Mouse (Mus musculus): ENCODE results near the gene Lrrc23.
"Not testable (repeated sequence)": the region's sequence is repeated elsewhere in the genome, so short reads cannot be mapped to it uniquely, and the experiment has no call there.

Lrrc23 gene

DNA sequence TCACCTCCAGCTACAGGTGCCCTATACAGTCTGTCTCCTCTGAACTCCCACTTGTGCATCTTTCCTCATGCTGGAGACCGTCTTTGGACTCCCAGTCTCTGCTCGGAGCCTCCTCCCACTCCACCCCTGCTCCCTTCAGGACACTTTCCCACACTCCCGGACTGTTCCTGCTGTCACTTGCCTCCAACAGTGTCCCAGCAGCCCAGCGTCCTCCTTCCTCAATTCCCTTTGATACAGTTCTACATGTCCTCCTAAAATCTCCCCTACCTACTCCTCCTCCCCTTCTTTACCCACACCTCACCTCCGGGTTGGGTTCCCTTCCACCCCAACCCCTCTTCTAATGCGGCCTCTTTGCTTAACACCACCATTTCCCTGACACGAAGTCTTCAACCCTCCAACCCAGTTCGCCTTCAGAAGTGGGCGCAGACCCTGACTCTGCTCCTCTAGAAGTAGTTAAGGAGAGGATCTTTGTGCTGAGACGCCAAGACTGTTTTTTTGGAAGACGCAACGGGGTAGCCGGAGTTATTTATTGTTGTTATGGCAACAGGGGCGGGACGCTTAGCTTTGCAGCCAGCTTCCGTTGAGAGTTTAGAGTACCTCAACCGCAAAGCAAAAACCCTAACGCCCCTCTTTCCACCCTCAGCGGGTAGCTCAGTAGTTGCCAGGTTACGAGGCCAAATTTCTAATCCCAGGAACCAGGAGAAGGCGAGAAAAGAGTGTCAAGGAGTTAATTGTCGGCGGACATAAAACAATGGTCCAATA is at the start of gene Lrrc23:
Lrrc23 (minus strand) TSS at position 506 of the 762 bp plus-strand sequence.
- no peak for DNase-seq (ENCODE audit: low spot score)

GRCm38 (mm10) chr6:124828101-124828592 is 48.6 kb upstream of the Lrrc23 start:
- DNase-seq (ENCODE audit: low spot score): peak; percentile 39

DNA sequence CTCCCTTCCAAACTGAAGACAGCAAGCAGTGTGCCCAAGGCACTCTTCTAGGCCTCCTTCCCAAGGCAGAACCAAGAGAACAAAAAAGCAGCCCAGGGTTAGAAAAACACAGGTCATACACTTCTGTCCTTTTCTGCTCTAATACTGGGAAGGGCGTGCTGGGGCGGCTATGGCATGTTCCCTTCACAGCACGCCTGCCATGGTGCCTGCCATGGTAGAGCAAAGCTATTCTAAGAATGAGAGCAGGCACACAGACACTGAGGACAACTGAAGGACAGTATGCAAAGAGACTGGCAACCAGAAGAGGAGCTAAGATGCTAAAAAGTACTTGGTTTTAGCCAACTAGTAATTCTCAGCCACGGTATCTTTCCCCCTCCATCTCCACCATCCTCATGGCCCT is 42.5 kb upstream of the Lrrc23 start:
- no peak for DNase-seq (ENCODE audit: low spot score)

- DNase-seq (ENCODE audit: low spot score): no peak
Observed at GRCm38 (mm10) chr6:124820891-124821290, 41.4 kb upstream of the Lrrc23 start.

DNA sequence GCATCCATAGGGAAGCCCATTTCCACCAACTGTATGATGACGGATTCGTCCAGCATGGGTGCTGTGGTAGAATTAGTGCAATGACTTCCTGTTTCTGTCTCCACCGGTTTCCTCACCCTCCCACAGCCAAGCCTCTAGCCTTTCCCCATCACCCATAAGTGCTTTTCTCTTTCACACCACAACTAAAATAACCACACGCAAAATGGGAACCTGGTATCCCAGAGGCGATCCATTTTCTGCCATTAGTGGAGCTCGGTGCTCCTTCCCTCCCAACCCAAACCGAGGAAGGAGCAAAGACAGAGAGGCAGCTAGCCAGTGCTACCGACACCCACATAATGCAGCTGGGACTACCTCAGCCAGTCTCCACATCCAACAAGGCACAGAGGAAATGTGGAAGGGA is 38.4 kb upstream of the Lrrc23 start:
- DNase-seq (ENCODE audit: low spot score): no peak

DNA sequence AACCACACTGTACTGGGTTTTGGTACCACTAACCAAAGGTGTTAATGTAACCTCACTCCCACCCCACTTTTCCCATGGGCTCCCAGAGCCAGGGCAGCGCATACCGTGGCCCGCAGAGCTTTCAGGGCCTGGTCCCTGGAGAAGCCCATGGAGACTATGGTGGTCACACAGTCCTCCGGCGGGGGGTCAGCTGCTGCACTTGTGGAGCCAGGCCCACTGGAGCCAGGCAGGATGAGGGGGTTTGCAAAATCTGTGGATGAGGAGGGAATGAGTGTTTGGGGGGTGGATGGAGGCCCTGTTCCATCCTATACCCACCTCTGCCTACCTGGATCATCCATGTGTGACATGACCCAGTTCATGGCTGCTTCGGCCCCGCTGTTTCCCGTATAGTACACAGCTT is 38.0 kb upstream of the Lrrc23 start:
- DNase-seq (ENCODE audit: low spot score): no peak

- no peak for DNase-seq (ENCODE audit: low spot score)
Observed at GRCm38 (mm10) chr6:124817125-124817524, 37.6 kb upstream of the Lrrc23 start.

DNA sequence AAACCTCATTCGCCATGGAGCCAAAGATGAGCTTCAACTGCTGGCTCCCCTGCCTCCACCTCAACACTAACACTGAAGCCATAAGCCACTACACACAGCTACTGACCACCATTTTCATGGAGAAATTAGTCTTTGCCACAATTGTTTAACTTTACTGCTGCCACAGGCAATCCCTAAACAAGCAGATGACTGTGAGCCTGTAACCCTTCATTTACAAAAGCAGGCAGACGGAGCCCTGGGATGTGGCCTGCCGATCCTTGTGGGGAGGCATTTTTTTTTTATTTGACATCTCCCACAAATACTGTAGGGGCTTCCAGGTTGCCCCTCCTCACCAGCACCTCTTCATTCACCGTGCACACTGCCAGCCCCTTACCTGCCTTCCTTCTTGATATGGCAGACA is 37.1 kb upstream of the Lrrc23 start:
- no peak for DNase-seq (ENCODE audit: low spot score)

- DNase-seq (ENCODE audit: low spot score): no peak
Observed at GRCm38 (mm10) chr6:124814858-124815774, 35.6 kb upstream of the Lrrc23 start.

DNA sequence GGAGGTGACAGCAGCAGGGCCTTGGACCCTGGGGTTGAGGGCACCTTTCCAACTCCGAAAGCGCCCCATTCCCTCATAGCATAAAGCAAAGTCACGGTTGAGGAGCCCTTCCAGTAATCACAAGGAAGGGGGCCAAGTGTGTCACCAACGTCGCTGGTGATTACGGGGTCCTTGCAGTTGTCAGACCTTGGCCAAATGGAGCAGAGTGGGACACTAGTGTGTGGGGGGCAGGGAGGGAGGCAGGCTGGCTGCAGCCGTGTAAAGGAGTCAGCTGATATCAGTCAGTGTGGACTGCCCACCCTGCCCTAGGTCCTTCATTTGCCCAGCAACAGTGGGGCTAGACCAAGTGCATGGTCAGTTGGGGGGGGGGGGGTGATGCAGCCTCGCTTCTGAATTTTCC is 34.9 kb upstream of the Lrrc23 start:
- DNase-seq (ENCODE audit: low spot score): no peak

- peak; percentile 85 for DNase-seq (ENCODE audit: low spot score)
Observed at GRCm38 (mm10) chr6:124813933-124814332, 34.4 kb upstream of the Lrrc23 start, which contains the start of gene Tpi1. Gene Tpi1 (minus strand): TSS chr6:124814296.

DNA sequence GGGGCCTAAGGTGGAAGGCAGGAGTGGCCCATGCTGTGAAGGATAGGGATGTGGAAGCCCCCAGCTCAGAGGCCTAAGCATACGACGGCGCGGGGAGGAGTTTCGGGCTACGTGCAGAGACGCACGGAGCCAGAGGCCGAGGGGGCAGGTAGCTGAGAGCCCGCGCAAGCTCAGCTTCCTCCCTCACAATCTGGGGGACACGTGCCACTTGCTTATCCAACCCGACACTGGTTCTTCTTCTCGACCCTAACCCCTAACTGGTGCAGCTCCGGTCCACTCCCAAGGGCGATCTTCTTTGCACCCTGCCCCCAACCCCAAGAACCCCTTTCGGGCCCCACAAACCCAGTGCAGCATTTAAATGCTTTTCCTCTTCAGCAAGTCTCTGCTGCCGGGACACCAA is 34.0 kb upstream of the Lrrc23 start:
- peak; percentile 52 for DNase-seq (ENCODE audit: low spot score)

- no peak for DNase-seq (ENCODE audit: low spot score)
Observed at GRCm38 (mm10) chr6:124812848-124813247, 33.3 kb upstream of the Lrrc23 start.

DNA sequence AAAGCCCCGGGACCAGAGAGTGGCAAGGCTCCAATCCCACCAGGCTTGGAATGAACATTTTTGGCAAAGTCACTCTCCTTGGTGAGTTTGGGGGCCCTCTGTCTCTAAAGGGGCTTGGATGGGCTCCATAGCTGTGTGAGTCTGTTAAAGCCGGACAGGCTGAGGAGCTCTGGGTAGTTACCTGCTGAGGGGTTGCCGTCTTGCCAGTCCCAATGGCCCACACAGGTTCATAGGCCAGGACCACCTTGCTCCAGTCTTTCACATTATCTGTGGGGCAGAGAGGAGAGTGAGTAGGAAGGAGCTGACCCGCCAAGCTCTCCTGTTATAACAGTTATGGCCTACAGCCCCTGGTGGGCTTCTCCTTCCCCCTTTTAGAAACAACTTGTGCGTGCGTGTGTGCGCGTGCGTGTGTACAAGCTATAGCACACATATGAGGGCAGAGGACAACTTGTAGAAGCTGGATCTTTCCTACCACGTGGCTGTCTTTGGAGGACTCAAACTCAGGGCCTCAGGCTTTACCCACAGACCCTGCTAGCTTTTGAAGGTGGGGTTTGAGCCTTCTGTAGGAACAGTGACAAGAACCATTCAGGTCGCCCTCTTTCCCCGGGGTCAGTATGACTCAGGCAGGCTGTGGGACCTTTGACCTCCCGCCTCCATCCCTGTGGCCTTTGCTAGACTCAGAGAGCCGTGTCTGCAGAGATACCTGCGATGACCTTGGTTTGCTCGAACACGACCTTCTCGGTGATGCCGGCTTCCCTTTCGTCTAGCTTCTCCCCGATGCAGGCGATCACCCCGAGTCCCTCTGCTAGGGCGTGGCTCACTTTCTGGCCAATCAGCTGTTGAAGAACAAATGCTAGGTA is 32.4 kb upstream of the Lrrc23 start:
- no peak for DNase-seq (ENCODE audit: low spot score)

DNA sequence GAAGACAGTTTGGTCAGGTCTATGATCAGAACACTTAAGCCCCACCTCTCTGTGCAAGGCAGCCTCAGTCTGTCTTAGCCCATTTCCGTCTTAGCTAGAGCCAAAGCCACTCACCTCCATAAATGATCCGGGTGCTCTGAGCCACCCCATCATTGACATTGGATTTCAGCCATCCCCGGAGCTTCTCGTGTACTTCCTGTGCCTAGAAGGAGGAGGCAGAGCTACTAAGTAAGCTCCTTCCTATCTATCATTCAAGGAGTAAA is 31.8 kb upstream of the Lrrc23 start:
- DNase-seq (ENCODE audit: low spot score): no peak

GRCm38 (mm10) chr6:124810566-124811402 is 31.3 kb upstream of the Lrrc23 start:
- DNase-seq (ENCODE audit: low spot score): not testable (repeated sequence)

GRCm38 (mm10) chr6:124809775-124810538 is 30.4 kb upstream of the Lrrc23 start:
- no peak for DNase-seq (ENCODE audit: low spot score)

- peak; percentile 77 for DNase-seq (ENCODE audit: low spot score)
Observed at GRCm38 (mm10) chr6:124809052-124809774, 29.7 kb upstream of the Lrrc23 start.

- DNase-seq (ENCODE audit: low spot score): peak; percentile 72
Observed at GRCm38 (mm10) chr6:124808358-124809012, 29.0 kb upstream of the Lrrc23 start, which contains the start of gene Spsb2. Gene Spsb2 (plus strand): TSS chr6:124808661.

All from urinary bladder, postnatal 25 days (tissue).